Mouse (Mus musculus) embryonic facial prominence, embryonic 10.5 days (tissue): ENCODE data around the gene Prkar1b. TPM values are rescaled to one million over a fixed set of nuclear protein-coding genes. Genes with fewer than 3 reads are reported as not detected.

Source experiments
- DNase-seq: peaks from one replicate; pipeline ENCODE4 v3.0.0-alpha.2; 2017; ENCODE audit warnings: low spot score
- H3K27ac ChIP-seq: fragments of 300-500 bp; sonication (generic); replicated peaks from 2 replicates; pipeline ENCODE4 v1.5.1; 2016; ENCODE audit warnings: mild to moderate bottlenecking
- H3K27me3 ChIP-seq: fragments of 300-500 bp; sonication (generic); replicated peaks from 2 replicates; pipeline ENCODE4 v1.6.1; 2016; ENCODE audit warnings: low read depth, mild to moderate bottlenecking; ENCODE audit not compliant: poor library complexity, severe bottlenecking
- H3K36me3 ChIP-seq: fragments of 300-500 bp; sonication (generic); replicated peaks from 2 replicates; pipeline ENCODE4 v1.6.1; 2016; ENCODE audit warnings: mild to moderate bottlenecking, moderate library complexity
- H3K4me1 ChIP-seq: fragments of 300-500 bp; sonication (generic); 2 replicates; pipeline ENCODE4 v1.6.1; 2016
- H3K4me3 ChIP-seq: fragments of 300-500 bp; sonication (generic); 2 replicates; pipeline ENCODE4 v1.5.1; 2016; ENCODE audit warnings: mild to moderate bottlenecking, moderate library complexity
- H3K9me3 ChIP-seq: fragments of 300-500 bp; sonication (generic); 2 replicates; pipeline ENCODE4 v1.6.1; 2016; ENCODE audit warnings: mild to moderate bottlenecking
- WGBS: fragments of 180-500 bp; shearing (Covaris S2); methylation state at CpG from one replicate; pipeline ENCODE4 v1.1.7; 2016; 5-methylcytosine and 5-hydroxymethylcytosine counted together
- polyA plus RNA-seq: library from polyadenylated mRNA; unstranded; fragments of >200 nt; fragmentation: Nextera tagmentation; extraction: Ambion mirVana; gene quantifications from 2 replicates; pipeline ENCODE4 v1.2.1, GENCODE M21; 2016

The Prkar1b gene
- polyA plus RNA-seq, 1 experiment from 2014 or later: 9.0 TPM

- peaks cover 32% of the 10 kb centered on the region for H3K4me1 ChIP-seq
- peak; percentile 43 for DNase-seq
- H3K27me3 ChIP-seq: no peaks in the 10 kb centered on the region
- H3K36me3 ChIP-seq: no peaks in the 10 kb centered on the region
- WGBS: 40% methylated on average over 14 of the region's 14 CpGs
- H3K4me3 ChIP-seq: no peak overlapping the region
- no peaks in the 10 kb centered on the region for H3K9me3 ChIP-seq
- peak overlapping the region; percentile 80 for H3K27ac ChIP-seq
Observed at GRCm38 (mm10) chr5:139033406-139034317, 116.1 kb downstream of the Prkar1b start.

GRCm38 (mm10) chr5:139027603-139028002 is 122.2 kb downstream of the Prkar1b start:
- H3K36me3 ChIP-seq: no peaks in the 10 kb centered on the region
- peaks cover 15% of the 10 kb centered on the region for H3K4me1 ChIP-seq
- H3K9me3 ChIP-seq: no peaks in the 10 kb centered on the region
- H3K27ac ChIP-seq: peak overlapping the region; percentile 54
- DNase-seq: peak; percentile 24
- 48% methylated on average over 15 of the region's 15 CpGs for WGBS
- no peaks in the 10 kb centered on the region for H3K27me3 ChIP-seq
- no peak overlapping the region for H3K4me3 ChIP-seq

- Histone ChIP-seq H3K36me3 (no peaks in the 10 kb centered on the region), H3K4me1 (peaks cover 15% of the 10 kb centered on the region), H3K9me3 (no peaks in the 10 kb centered on the region), H3K27me3 (no peaks in the 10 kb centered on the region), H3K4me3 (no peak overlapping the region), H3K27ac (no peak overlapping the region)
- 81% methylated on average over 12 of the region's 12 CpGs for WGBS
- no peak for DNase-seq
Observed at GRCm38 (mm10) chr5:139024351-139025105, 125.3 kb downstream of the Prkar1b start.

GRCm38 (mm10) chr5:139020595-139020994 is 129.2 kb downstream of the Prkar1b start:
- Histone ChIP-seq H3K36me3 (no peaks in the 10 kb centered on the region), H3K4me3 (no peak overlapping the region), H3K4me1 (no peaks in the 10 kb centered on the region; the same call in 1 of the 2 replicates), H3K27me3 (no peaks in the 10 kb centered on the region; the same call in 1 of the 2 replicates), H3K9me3 (no peaks in the 10 kb centered on the region), H3K27ac (no peak overlapping the region)
- DNase-seq: no peak
- 82% methylated on average over 6 of the region's 6 CpGs for WGBS

- DNase-seq: no peak
- Histone ChIP-seq H3K36me3 (no peaks in the 10 kb centered on the region), H3K9me3 (no peaks in the 10 kb centered on the region), H3K27ac (no peak overlapping the region), H3K4me1 (no peaks in the 10 kb centered on the region; the same call in 1 of the 2 replicates), H3K4me3 (no peak overlapping the region), H3K27me3 (no peaks in the 10 kb centered on the region; the same call in 1 of the 2 replicates)
- WGBS: 77% methylated on average over 15 of the region's 15 CpGs
Observed at GRCm38 (mm10) chr5:139017371-139018124, 132.3 kb downstream of the Prkar1b start.

GRCm38 (mm10) chr5:139015097-139015496 is 134.7 kb downstream of the Prkar1b start:
- no peaks in the 10 kb centered on the region; the same call in 1 of the 2 replicates for H3K4me1 ChIP-seq
- H3K4me3 ChIP-seq: no peak overlapping the region
- DNase-seq: no peak
- no peak overlapping the region for H3K27ac ChIP-seq
- no peaks in the 10 kb centered on the region for H3K36me3 ChIP-seq
- no peaks in the 10 kb centered on the region for H3K9me3 ChIP-seq
- no peaks in the 10 kb centered on the region; the same call in 1 of the 2 replicates for H3K27me3 ChIP-seq
- WGBS: 72% methylated on average over 3 of the region's 3 CpGs

GRCm38 (mm10) chr5:139010649-139011048 is 139.2 kb downstream of the Prkar1b start:
- H3K9me3 ChIP-seq: no peaks in the 10 kb centered on the region
- 55% methylated on average over 2 of the region's 2 CpGs for WGBS
- H3K36me3 ChIP-seq: no peaks in the 10 kb centered on the region
- no peak overlapping the region for H3K4me3 ChIP-seq
- H3K27me3 ChIP-seq: no peaks in the 10 kb centered on the region
- no peak overlapping the region for H3K27ac ChIP-seq
- no peaks in the 10 kb centered on the region for H3K4me1 ChIP-seq
- no peak for DNase-seq

- H3K27me3 ChIP-seq: no peaks in the 10 kb centered on the region
- no peak overlapping the region for H3K4me3 ChIP-seq
- H3K27ac ChIP-seq: no peak overlapping the region
- WGBS: 60% methylated on average over 4 of the region's 4 CpGs
- H3K9me3 ChIP-seq: peaks cover 3% of the 10 kb centered on the region; the same call in 1 of the 2 replicates
- H3K36me3 ChIP-seq: no peaks in the 10 kb centered on the region
- DNase-seq: no peak
- no peaks in the 10 kb centered on the region for H3K4me1 ChIP-seq
Observed at GRCm38 (mm10) chr5:139007141-139007775, 142.5 kb downstream of the Prkar1b start.

GRCm38 (mm10) chr5:139004588-139004987 is 145.2 kb downstream of the Prkar1b start:
- no peak for DNase-seq
- Histone ChIP-seq H3K36me3 (no peaks in the 10 kb centered on the region), H3K27ac (no peak overlapping the region), H3K9me3 (peaks cover 11% of the 10 kb centered on the region; the same call in 1 of the 2 replicates), H3K27me3 (peaks cover 20% of the 10 kb centered on the region), H3K4me3 (no peak overlapping the region), H3K4me1 (peaks cover 1% of the 10 kb centered on the region; the same call in 1 of the 2 replicates)
- 84% methylated on average over 6 of the region's 6 CpGs for WGBS

GRCm38 (mm10) chr5:138999716-139000115 is 150.1 kb downstream of the Prkar1b start:
- H3K4me1 ChIP-seq: peaks cover 48% of the 10 kb centered on the region
- H3K9me3 ChIP-seq: peaks cover 11% of the 10 kb centered on the region; the same call in 1 of the 2 replicates
- H3K27ac ChIP-seq: no peak overlapping the region
- 63% methylated on average over 7 of the region's 7 CpGs for WGBS
- no peak overlapping the region for H3K4me3 ChIP-seq
- no peak for DNase-seq
- H3K27me3 ChIP-seq: peaks cover 66% of the 10 kb centered on the region
- H3K36me3 ChIP-seq: no peaks in the 10 kb centered on the region

GRCm38 (mm10) chr5:138997936-138998580 is 151.7 kb downstream of the Prkar1b start:
- peak overlapping the region; percentile 85; the same call in 1 of the 2 replicates for H3K27ac ChIP-seq
- H3K36me3 ChIP-seq: no peaks in the 10 kb centered on the region
- H3K27me3 ChIP-seq: peaks cover 82% of the 10 kb centered on the region
- peak; percentile 61 for DNase-seq
- peak overlapping the region; percentile 80 for H3K4me3 ChIP-seq
- peaks cover 11% of the 10 kb centered on the region; the same call in 1 of the 2 replicates for H3K9me3 ChIP-seq
- 1% methylated on average over 30 of the region's 30 CpGs for WGBS
- peaks cover 64% of the 10 kb centered on the region for H3K4me1 ChIP-seq
